Mouse (Mus musculus) CH12.LX (cell line): ENCODE data around the gene Atg10. TPM values are rescaled to one million over a fixed set of nuclear protein-coding genes. Genes with fewer than 3 reads are reported as not detected.

Experiments used
- DNase-seq: peaks from one replicate; pipeline ENCODE4 v3.0.0-alpha.2; 2013; ENCODE audit errors: extremely low read depth
- H3K27ac ChIP-seq: 2 replicates; pipeline ENCODE4 v1.5.1; 2012; ENCODE audit warnings: low read depth, mild to moderate bottlenecking, control low read depth, moderate library complexity; ENCODE audit not compliant: insufficient read depth
- H3K27me3 ChIP-seq: replicated peaks from 2 replicates; pipeline ENCODE3; 2012; ENCODE audit warnings: inconsistent platforms
- H3K36me3 ChIP-seq, 2 experiments: replicated peaks in 1 of 2; 2 replicates each; pipeline versions ENCODE3 to v1.6.1; 2012; ENCODE audit warnings: inconsistent platforms in 1 of 2, low read length in 1 of 2, mild to moderate bottlenecking in 1 of 2, mixed read lengths in 1 of 2, moderate library complexity in 1 of 2; ENCODE audit not compliant: control insufficient read depth in 1 of 2, insufficient read depth in 1 of 2
- H3K4me1 ChIP-seq, 2 experiments: 2 replicates each; pipeline ENCODE4 v1.6.1; 2012; ENCODE audit warnings: inconsistent platforms in 1 of 2, moderate library complexity in 1 of 2; ENCODE audit not compliant: insufficient read depth in 2 of 2, control insufficient read depth in 1 of 2
- H3K4me2 ChIP-seq: 2 replicates; pipeline ENCODE4 v1.6.1; 2012; ENCODE audit warnings: low read depth, mild to moderate bottlenecking, control low read depth; ENCODE audit not compliant: poor library complexity, insufficient read depth, severe bottlenecking
- H3K4me3 ChIP-seq, 3 experiments: fragments of 150-350 bp in 1 of 3; sonication (generic) in 1 of 3; replicated peaks in 1 of 3; 2 replicates each; pipeline versions ENCODE3 to v1.5.1; 2011 to 2012; ENCODE audit warnings: low read depth in 2 of 3, low read length in 2 of 3, mild to moderate bottlenecking in 2 of 3, moderate library complexity in 2 of 3, control low read depth in 1 of 3, improper control_type of control experiment in 1 of 3, inconsistent platforms in 1 of 3, mixed read lengths in 1 of 3; ENCODE audit not compliant: poor library complexity in 1 of 3
- H3K79me2 ChIP-seq: replicated peaks from 2 replicates; pipeline ENCODE4 v1.6.1; 2012; ENCODE audit warnings: mild to moderate bottlenecking, moderate library complexity; ENCODE audit not compliant: control insufficient read depth, poor library complexity, insufficient read depth, severe bottlenecking; ENCODE audit errors: extremely low read depth
- H3K9ac ChIP-seq: 2 replicates; pipeline ENCODE4 v1.6.1; 2012; ENCODE audit warnings: low read depth, mild to moderate bottlenecking, control low read depth, moderate library complexity; ENCODE audit not compliant: insufficient read depth
- H3K9me3 ChIP-seq: replicated peaks from 2 replicates; pipeline ENCODE3; 2012; ENCODE audit warnings: low read length, inconsistent platforms, mixed read lengths
- EP300 ChIP-seq: IDR thresholded peaks from 2 replicates; pipeline ENCODE4 v1.6.1; 2011; ENCODE audit warnings: low read length, improper control_type of control experiment
- GABPA ChIP-seq: IDR thresholded peaks from 2 replicates; pipeline ENCODE4 v1.6.1; 2012; ENCODE audit warnings: low read depth, low read length, improper control_type of control experiment, inconsistent platforms; ENCODE audit not compliant: insufficient replicate concordance
- HCFC1 ChIP-seq: IDR thresholded peaks from 2 replicates; pipeline ENCODE4 v1.6.1; 2012; ENCODE audit warnings: low read depth, mild to moderate bottlenecking, inconsistent platforms, low read length, improper control_type of control experiment
- JUN ChIP-seq: IDR thresholded peaks from 2 replicates; pipeline ENCODE4 v1.6.1; 2011; ENCODE audit warnings: low read depth, mild to moderate bottlenecking, low read length, improper control_type of control experiment, moderate library complexity; ENCODE audit not compliant: insufficient read depth
- JUND ChIP-seq: conservative IDR thresholded peaks from 2 replicates; pipeline ENCODE4 v1.6.1; 2011; ENCODE audit warnings: low read depth, low read length, improper control_type of control experiment
- KAT2A ChIP-seq: IDR thresholded peaks from 2 replicates; pipeline ENCODE4 v1.6.1; 2012; ENCODE audit warnings: low read length, improper control_type of control experiment, inconsistent platforms; ENCODE audit not compliant: insufficient replicate concordance
- MXI1 ChIP-seq: IDR thresholded peaks from 2 replicates; pipeline ENCODE4 v1.6.1; 2011; ENCODE audit warnings: mild to moderate bottlenecking, low read depth, low read length, improper control_type of control experiment
- MYC ChIP-seq: IDR thresholded peaks from 2 replicates; pipeline ENCODE4 v1.6.1; 2011; ENCODE audit warnings: low read depth, mild to moderate bottlenecking, improper control_type of control experiment, low read length
- NRF1 ChIP-seq: IDR thresholded peaks from 2 replicates; pipeline ENCODE4 v1.6.1; 2014; ENCODE audit warnings: low read depth, mild to moderate bottlenecking, inconsistent platforms, low read length, improper control_type of control experiment, moderate library complexity
- RCOR1 ChIP-seq: conservative IDR thresholded peaks from 2 replicates; pipeline ENCODE4 v1.6.1; 2012; ENCODE audit warnings: low read depth, mild to moderate bottlenecking, inconsistent platforms, low read length, improper control_type of control experiment
- SIN3A ChIP-seq: IDR thresholded peaks from 2 replicates; pipeline ENCODE4 v1.6.1; 2012; ENCODE audit warnings: low read length, improper control_type of control experiment, inconsistent platforms
- SMC3 ChIP-seq: IDR thresholded peaks from 2 replicates; pipeline ENCODE4 v1.6.1; 2011; ENCODE audit warnings: low read depth, low read length, improper control_type of control experiment
- TBP ChIP-seq: conservative IDR thresholded peaks from 2 replicates; pipeline ENCODE4 v1.6.1; 2011; ENCODE audit warnings: low read depth, low read length, improper control_type of control experiment
- TCF12 ChIP-seq: IDR thresholded peaks from 2 replicates; pipeline ENCODE4 v1.6.1; 2014; ENCODE audit warnings: low read depth, mild to moderate bottlenecking, inconsistent platforms, low read length, improper control_type of control experiment
- USF1 ChIP-seq: IDR thresholded peaks from 2 replicates; pipeline ENCODE4 v1.6.1; 2014; ENCODE audit warnings: low read depth, mild to moderate bottlenecking, inconsistent platforms, low read length, improper control_type of control experiment
- USF2 ChIP-seq: conservative IDR thresholded peaks from 2 replicates; pipeline ENCODE4 v1.6.1; 2011; ENCODE audit warnings: low read depth, low read length, improper control_type of control experiment
- ZMIZ1 ChIP-seq: IDR thresholded peaks from 2 replicates; pipeline ENCODE4 v1.6.1; 2012; ENCODE audit warnings: low read depth, mild to moderate bottlenecking, inconsistent platforms, low read length, improper control_type of control experiment
- dilution Hi-C: fragments of 300-500 bp; cut with MboI; formaldehyde crosslinking; loops from 2 replicates; pipeline ENCODE4 v1.14.3; 2020; ENCODE audit warnings: low sequenced_read_pairs; ENCODE audit not compliant: extremely low pct_unique_long_range_greater_than_20kb, extremely low pct_ligation_motif_present
- in situ Hi-C: fragments of 300-500 bp; cut with MboI; formaldehyde crosslinking; loops from 3 replicates; pipeline ENCODE4 v1.14.3; 2019; ENCODE audit warnings: low sequenced_read_pairs, low pct_ligation_motif_present, low pct_unique_long_range_greater_than_20kb, mixed read lengths
- polyA plus RNA-seq: library from polyadenylated mRNA; unstranded; fragments of >175 nt; gene quantifications from 2 replicates; pipeline ENCODE4 v1.2.1, GENCODE M21; 2012; ENCODE audit warnings: low read depth; ENCODE audit not compliant: insufficient read length
- total RNA-seq, 2 experiments: library from RNA; depleted of rRNA; stranded (reverse); fragments of 300-350 nt in 1 of 2; fragments of >200 nt in 1 of 2; gene quantifications; 2 replicates each; pipeline ENCODE4 v1.2.3; 2012 to 2014

The Atg10 gene
- total and polyA plus RNA-seq, 3 experiments = 3.4 to 7.2 (median 4.2) TPM

DNA sequence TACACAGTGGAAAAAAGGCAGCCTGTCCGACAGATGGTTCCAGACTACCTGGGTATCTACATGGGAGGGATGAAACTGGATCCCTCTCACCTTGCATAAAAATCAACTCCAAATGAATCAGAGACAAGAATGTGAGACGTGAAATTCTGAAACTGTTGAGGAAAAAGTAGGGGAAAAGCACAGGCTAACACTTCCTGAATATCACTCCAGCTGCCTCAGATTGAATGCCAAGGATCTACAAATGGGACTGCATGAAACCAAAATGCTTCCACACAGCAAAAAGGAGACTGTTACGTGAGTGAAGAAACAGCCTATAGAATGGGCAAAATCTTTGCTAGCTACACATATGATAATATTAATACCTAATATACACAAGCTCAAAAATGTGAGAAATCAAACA, 238.4 kb downstream of the Atg10 start:
- peaks cover 0 to 11% of the 10 kb centered on the region in 2 experiments; a peak in 3 of 4 replicates for H3K4me1 ChIP-seq

DNA sequence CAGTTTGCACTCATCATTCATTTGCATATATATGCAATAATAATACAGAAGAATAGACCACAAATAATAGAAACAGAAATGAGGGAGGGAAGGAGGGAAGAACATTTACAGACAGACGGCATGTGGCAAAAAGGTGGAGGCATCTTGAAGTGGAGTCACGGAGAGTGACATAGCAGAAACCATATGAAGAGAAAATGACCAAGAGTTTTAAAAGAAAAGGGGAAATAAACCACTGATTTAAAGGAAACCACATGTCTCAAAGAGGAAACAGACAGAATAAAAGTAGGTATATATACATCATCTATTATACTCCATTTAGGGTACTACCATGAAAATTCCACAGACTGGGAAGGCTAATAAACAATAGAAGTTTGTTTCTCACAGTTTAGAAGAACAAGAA, 239.7 kb downstream of the Atg10 start:
- H3K36me3 ChIP-seq = no peaks in the 10 kb centered on the region
- H3K4me2 ChIP-seq = no peak overlapping the region
- H3K27ac ChIP-seq = no peak overlapping the region
- H3K9me3 ChIP-seq = no peaks in the 10 kb centered on the region
- TF ChIP-seq RCOR1 (no peak), JUND (no peak), ZMIZ1 (no peak), NRF1 (no peak), TCF12 (no peak), GABPA (no peak), SIN3A (no peak), HCFC1 (no peak), USF1 (no peak)
- in situ Hi-C loops = no loop called here
- no peak overlapping the region for H3K9ac ChIP-seq
- dilution Hi-C loops = no loop called here
- DNase-seq = no peak
- H3K4me3 ChIP-seq = no peak overlapping the region
- peaks cover 0 to 11% of the 10 kb centered on the region in 2 experiments; a peak in 3 of 4 replicates for H3K4me1 ChIP-seq
- no peaks in the 10 kb centered on the region for H3K27me3 ChIP-seq
- H3K79me2 ChIP-seq = no peaks in the 10 kb centered on the region

More for the DNA sequence above, 238.4 kb downstream of the Atg10 start:
- H3K27me3 ChIP-seq = no peaks in the 10 kb centered on the region
- dilution Hi-C loops = no loop called here
- no peak overlapping the region for H3K4me2 ChIP-seq
- no peak for TF ChIP-seq SMC3
- in situ Hi-C loops = no loop called here
- H3K4me3 ChIP-seq = no peak overlapping the region
- DNase-seq = no peak
- H3K79me2 ChIP-seq = no peaks in the 10 kb centered on the region
- no peak overlapping the region for H3K27ac ChIP-seq
- H3K36me3 ChIP-seq = no peaks in the 10 kb centered on the region
- H3K9ac ChIP-seq = no peak overlapping the region
- no peaks in the 10 kb centered on the region for H3K9me3 ChIP-seq

DNA sequence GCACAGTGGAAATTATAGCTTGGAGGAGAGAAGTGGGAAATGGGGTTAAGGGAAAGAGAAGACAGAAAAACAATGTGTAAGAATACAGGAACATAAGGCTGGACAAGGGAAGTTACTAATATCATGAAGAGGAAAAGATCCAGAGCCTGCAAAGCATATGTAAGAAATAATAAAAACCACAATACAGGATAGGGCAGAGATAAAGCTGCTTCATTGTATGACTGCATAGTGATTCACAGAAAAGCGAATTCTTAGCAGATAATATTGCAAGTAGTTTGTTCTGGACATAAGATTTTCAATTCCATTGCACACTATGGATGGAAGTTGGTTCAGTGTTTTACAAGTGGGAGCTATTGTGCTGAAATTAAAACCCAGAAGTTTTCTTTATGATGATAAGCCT, 242.0 kb downstream of the Atg10 start:
- in situ Hi-C loops (no loop called here), dilution Hi-C loops (no loop called here)

More for the DNA sequence above, 242.0 kb downstream of the Atg10 start:
- H3K9me3 ChIP-seq = no peaks in the 10 kb centered on the region
- no peaks in the 10 kb centered on the region for H3K79me2 ChIP-seq
- H3K36me3 ChIP-seq = no peaks in the 10 kb centered on the region
- no peak overlapping the region for H3K9ac ChIP-seq
- H3K27me3 ChIP-seq = no peaks in the 10 kb centered on the region
- H3K4me1 ChIP-seq = peaks cover 0 to 11% of the 10 kb centered on the region in 2 experiments; a peak in 3 of 4 replicates
- no peak overlapping the region for H3K4me3 ChIP-seq
- no peak for DNase-seq
- no peak overlapping the region for H3K4me2 ChIP-seq
- TF ChIP-seq JUN (no peak), KAT2A (no peak), MXI1 (no peak), USF2 (no peak), GABPA (no peak), EP300 (no peak), TBP (no peak), HCFC1 (no peak), MYC (no peak), USF1 (no peak)
- TF ChIP-seq, all 38 proteins: peak for 0
- H3K27ac ChIP-seq = no peak overlapping the region
